Mouse (Mus musculus) midbrain, embryonic 15.5 days (tissue): Measurements from ENCODE around the gene Olfr1053. TPM values are rescaled to one million over a fixed set of nuclear protein-coding genes. Genes with fewer than 3 reads are reported as not detected.
"Not testable (repeated sequence)": the region's sequence is repeated elsewhere in the genome, so short reads cannot be mapped to it uniquely, and the experiment has no call there.

Experiments used
- ATAC-seq: fragments of 200-750 bp; cut with Nextera tagmentation; replicated peaks from 2 replicates; pipeline ENCODE4 v1.8.0; 2017; ENCODE audit warnings: moderate TSS enrichment
- H3K27ac ChIP-seq: fragments of 300-500 bp; sonication (generic); 2 replicates; pipeline ENCODE4 v1.5.1; 2015; ENCODE audit warnings: mild to moderate bottlenecking, inconsistent platforms
- H3K27me3 ChIP-seq: fragments of 300-500 bp; sonication (generic); replicated peaks from 2 replicates; pipeline ENCODE4 v1.6.1; 2015; ENCODE audit warnings: inconsistent platforms
- H3K36me3 ChIP-seq: fragments of 300-500 bp; sonication (generic); replicated peaks from 2 replicates; pipeline ENCODE4 v1.6.1; 2015; ENCODE audit warnings: inconsistent platforms
- H3K4me1 ChIP-seq: fragments of 300-500 bp; sonication (generic); 2 replicates; pipeline ENCODE4 v1.6.1; 2015; ENCODE audit warnings: inconsistent platforms
- H3K4me2 ChIP-seq: fragments of 300-500 bp; sonication (generic); 2 replicates; pipeline ENCODE4 v1.6.1; 2015; ENCODE audit warnings: inconsistent platforms, mild to moderate bottlenecking, moderate library complexity
- H3K4me3 ChIP-seq: fragments of 300-500 bp; sonication (generic); 2 replicates; pipeline ENCODE4 v1.5.1; 2015; ENCODE audit warnings: mild to moderate bottlenecking, inconsistent platforms
- H3K9ac ChIP-seq: fragments of 300-500 bp; sonication (generic); 2 replicates; pipeline ENCODE4 v1.6.1; 2015; ENCODE audit warnings: mild to moderate bottlenecking, inconsistent platforms
- H3K9me3 ChIP-seq: fragments of 300-500 bp; sonication (generic); 2 replicates; pipeline ENCODE4 v1.6.1; 2016; ENCODE audit warnings: inconsistent platforms
- WGBS: fragments of 180-500 bp; shearing (Covaris S2); methylation state at CpG from one replicate; pipeline ENCODE4 v1.1.7; 2015; ENCODE audit warnings: mixed read lengths; 5-methylcytosine and 5-hydroxymethylcytosine counted together
- polyA plus RNA-seq: library from polyadenylated mRNA; unstranded; fragments of >200 nt; fragmentation: Nextera tagmentation; extraction: Ambion mirVana; gene quantifications from 2 replicates; pipeline ENCODE4 v1.2.1, GENCODE M21; 2015

Gene Olfr1053
- polyA plus RNA-seq: not detected in 2 replicates

DNA sequence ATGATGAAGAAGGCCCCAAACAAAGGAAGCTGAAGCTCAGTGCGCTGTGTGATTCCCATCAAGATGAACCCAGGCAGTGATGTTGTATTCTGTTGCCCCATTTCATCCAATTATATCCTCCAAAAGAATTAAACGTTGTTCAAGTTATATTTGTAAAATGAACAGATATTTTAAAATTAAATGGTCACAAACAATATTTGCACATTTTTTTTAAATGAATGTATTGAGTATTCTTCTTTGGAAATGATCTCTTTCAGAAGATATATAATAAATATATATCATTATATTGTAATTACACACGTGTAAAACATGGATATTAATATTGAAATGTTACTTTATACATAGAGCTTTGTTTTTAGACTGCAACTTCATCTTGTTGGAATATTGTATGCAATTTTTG is at the start of gene Olfr1053:
Gene Olfr1053 (minus strand): TSS at position 101 of the 400 bp plus-strand sequence.
- Histone ChIP-seq H3K4me1 (no peaks in the 10 kb centered on the region), H3K36me3 (no peaks in the 10 kb centered on the region), H3K27ac (no peak within 1 kb of the TSS), H3K27me3 (no peaks in the 10 kb centered on the region), H3K4me2 (no peak within 1 kb of the TSS), H3K4me3 (no peak within 1 kb of the TSS), H3K9me3 (no peaks in the 10 kb centered on the region), H3K9ac (no peak within 1 kb of the TSS)
- ATAC-seq: no peak
- 64% methylated on average over 3 of the region's 3 CpGs for WGBS

DNA sequence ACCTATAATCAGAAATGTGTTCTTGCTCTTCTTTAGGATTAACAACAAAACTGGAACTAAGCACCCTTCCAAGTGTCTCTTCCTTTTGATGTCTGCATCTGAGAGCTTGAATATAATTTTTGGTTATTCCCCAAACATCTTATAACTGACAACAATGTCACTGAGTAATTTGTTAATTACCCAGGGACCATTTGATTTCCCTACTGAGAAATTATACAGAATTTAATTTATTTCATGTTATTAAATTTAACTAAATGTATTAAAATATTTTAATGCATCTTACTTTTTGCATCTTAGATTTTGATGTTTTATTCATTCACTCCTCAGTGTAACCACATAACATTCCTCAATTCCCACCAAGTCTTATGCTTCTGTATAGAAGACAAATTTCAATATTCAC is 47.3 kb upstream of the Olfr1053 start, which contains the start of gene Olfr1056:
Gene Olfr1056 (minus strand): TSS at position 101 of the 400 bp plus-strand sequence.
- Histone ChIP-seq H3K9ac (no peak within 1 kb of the TSS), H3K4me1 (no peaks in the 10 kb centered on the region), H3K9me3 (no peaks in the 10 kb centered on the region), H3K4me2 (no peak within 1 kb of the TSS), H3K27me3 (no peaks in the 10 kb centered on the region), H3K36me3 (no peaks in the 10 kb centered on the region), H3K27ac (no peak within 1 kb of the TSS), H3K4me3 (no peak within 1 kb of the TSS)
- no peak for ATAC-seq

DNA sequence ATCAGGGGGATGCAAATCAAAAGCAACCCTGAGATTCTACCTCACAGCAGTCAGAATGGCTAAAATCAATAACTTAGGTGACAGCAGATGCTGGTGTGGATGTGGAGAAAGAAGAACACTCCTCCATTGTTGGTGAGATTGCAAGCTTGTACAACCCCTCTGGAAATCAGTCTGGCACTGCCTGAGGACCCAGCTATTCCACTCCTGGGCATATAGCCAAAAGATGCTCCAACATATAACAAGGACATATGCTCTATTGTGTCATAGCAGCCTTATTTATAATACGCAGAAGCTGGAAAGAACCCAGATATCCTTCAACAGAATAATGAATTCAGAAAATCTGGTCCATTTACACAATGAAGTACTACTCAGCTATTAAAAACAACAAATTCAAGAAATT is 36.7 kb upstream of the Olfr1053 start:
- 96% methylated on average over 1 of the region's 1 CpGs for WGBS
- H3K36me3 ChIP-seq, H3K27ac ChIP-seq, H3K4me2 ChIP-seq, ATAC-seq, H3K9ac ChIP-seq, H3K4me1 ChIP-seq, H3K9me3 ChIP-seq, H3K4me3 ChIP-seq, H3K27me3 ChIP-seq: not testable (repeated sequence)

DNA sequence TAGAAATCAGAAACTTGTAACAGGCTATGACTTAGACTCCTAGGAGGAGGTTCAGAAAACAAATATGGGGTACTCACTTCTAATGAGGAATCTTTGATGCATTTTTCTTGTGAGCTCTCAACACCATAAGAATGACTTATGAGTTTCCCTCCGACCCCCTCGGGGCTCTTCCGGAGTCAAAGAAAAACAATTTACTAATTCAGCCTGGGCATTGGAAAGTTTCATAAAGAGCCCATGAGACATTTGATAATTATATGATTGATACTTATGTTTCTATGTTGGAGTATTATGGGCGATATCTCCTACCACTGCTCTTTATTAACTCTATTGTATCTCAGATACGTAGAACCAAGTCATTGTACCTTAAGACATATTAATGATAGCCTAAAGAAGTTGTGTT is 35.1 kb upstream of the Olfr1053 start, which contains the start of gene Olfr1055:
Gene Olfr1055 (minus strand): TSS at position 101 of the 400 bp plus-strand sequence.
- H3K9ac ChIP-seq: no peak within 1 kb of the TSS
- no peaks in the 10 kb centered on the region for H3K27me3 ChIP-seq
- H3K4me3 ChIP-seq: no peak within 1 kb of the TSS
- H3K27ac ChIP-seq: no peak within 1 kb of the TSS
- 96% methylated on average over 5 of the region's 5 CpGs for WGBS
- no peaks in the 10 kb centered on the region for H3K36me3 ChIP-seq
- no peaks in the 10 kb centered on the region for H3K4me1 ChIP-seq
- ATAC-seq: no peak
- H3K9me3 ChIP-seq: no peaks in the 10 kb centered on the region
- no peak within 1 kb of the TSS for H3K4me2 ChIP-seq

DNA sequence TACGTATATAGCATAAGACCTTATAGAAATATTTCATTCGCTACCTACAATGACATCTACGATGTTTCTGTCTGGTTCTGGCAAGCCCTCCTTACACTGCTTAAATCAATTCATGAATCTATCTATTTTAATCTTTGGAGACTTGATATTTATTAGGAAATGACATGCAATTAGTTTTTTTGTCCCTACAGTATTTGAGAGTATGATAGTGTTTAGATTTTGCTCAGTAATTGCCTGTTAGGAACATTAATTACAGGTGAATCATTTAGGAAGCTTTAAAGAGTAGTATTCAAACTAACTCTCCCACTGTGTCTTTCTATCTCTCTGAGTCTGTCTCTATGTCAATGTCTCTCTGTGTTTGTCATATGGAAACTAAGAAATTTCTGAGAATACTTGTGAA is 20.2 kb upstream of the Olfr1053 start, which contains the start of gene Olfr1054:
Gene Olfr1054 (minus strand): TSS at position 101 of the 400 bp plus-strand sequence.
- Histone ChIP-seq H3K27me3 (no peaks in the 10 kb centered on the region), H3K9ac (no peak within 1 kb of the TSS), H3K27ac (no peak within 1 kb of the TSS), H3K4me1 (no peaks in the 10 kb centered on the region), H3K4me2 (no peak within 1 kb of the TSS), H3K9me3 (no peaks in the 10 kb centered on the region), H3K36me3 (no peaks in the 10 kb centered on the region), H3K4me3 (no peak within 1 kb of the TSS)
- no peak for ATAC-seq
- 87% methylated on average over 3 of the region's 3 CpGs for WGBS

DNA sequence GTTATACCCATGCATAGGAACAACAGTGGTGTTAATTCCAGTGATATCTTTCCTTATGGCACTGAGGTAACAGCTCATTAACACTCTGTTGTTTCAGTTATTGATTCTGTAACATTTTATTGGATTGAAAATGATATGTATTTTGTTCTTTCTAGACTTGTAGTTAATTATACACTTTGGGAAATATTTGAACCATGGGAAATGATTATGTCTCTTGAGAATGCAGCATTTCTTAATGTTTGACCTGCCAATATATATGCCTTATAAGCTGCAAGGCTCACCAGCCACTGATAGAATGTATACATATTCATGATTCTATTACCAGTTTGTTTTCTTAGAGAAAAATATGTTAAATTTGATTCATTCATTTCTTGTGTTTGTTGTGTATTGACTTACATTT is 22.9 kb downstream of the Olfr1053 start, which contains the start of gene Olfr1052:
Gene Olfr1052 (plus strand): TSS at position 301 of the 400 bp plus-strand sequence.
- no peaks in the 10 kb centered on the region for H3K27me3 ChIP-seq
- H3K9me3 ChIP-seq: no peaks in the 10 kb centered on the region
- H3K27ac ChIP-seq: no peak within 1 kb of the TSS
- no peaks in the 10 kb centered on the region for H3K4me1 ChIP-seq
- no peak within 1 kb of the TSS for H3K9ac ChIP-seq
- H3K36me3 ChIP-seq: no peaks in the 10 kb centered on the region
- ATAC-seq: no peak
- H3K4me2 ChIP-seq: no peak within 1 kb of the TSS
- H3K4me3 ChIP-seq: no peak within 1 kb of the TSS

DNA sequence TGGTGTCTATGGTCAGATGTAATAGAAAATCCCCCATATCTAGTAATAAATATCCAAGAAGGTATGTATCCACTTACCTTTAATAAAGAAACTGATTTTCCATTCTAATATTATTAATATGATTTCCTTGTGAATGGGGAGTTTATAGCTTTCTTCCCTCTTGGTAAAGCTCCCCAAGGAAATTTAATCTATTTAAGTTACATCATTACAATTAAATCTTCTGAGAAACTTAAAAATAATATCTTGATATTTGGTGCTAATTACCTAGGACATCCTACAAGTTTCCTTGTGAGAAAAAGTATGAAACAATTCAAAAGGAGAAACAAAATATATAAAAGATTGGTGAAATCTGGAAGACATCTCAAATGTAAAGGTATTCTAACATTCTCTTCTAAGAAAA is 36.1 kb downstream of the Olfr1053 start, which contains the start of gene Olfr1051:
Gene Olfr1051 (minus strand): TSS at position 101 of the 400 bp plus-strand sequence.
- not testable (repeated sequence) for H3K4me1 ChIP-seq, H3K27ac ChIP-seq, H3K36me3 ChIP-seq, H3K4me2 ChIP-seq, H3K9ac ChIP-seq, H3K9me3 ChIP-seq, H3K27me3 ChIP-seq, H3K4me3 ChIP-seq, ATAC-seq

Other genes starting within 250 kb of the Olfr1053 start
- not detected in 2 replicates for gene Olfr1036, start 241.3 kb downstream of the Olfr1053 start, polyA plus RNA-seq
- not detected in 2 replicates for gene Olfr1037, start 227.9 kb downstream of the Olfr1053 start, polyA plus RNA-seq
- not detected in 2 replicates for gene Olfr1039, start 179.4 kb downstream of the Olfr1053 start, polyA plus RNA-seq
- not detected in 2 replicates for gene Olfr1040, start 168.6 kb downstream of the Olfr1053 start, polyA plus RNA-seq
- gene Olfr1042, start 153.4 kb downstream of the Olfr1053 start, polyA plus RNA-seq: not detected in 2 replicates
- not detected in 2 replicates for gene Olfr1043, start 147.8 kb downstream of the Olfr1053 start, polyA plus RNA-seq
- gene Olfr1044, start 137.5 kb downstream of the Olfr1053 start, polyA plus RNA-seq: not detected in 2 replicates
- not detected in 2 replicates for gene Olfr52, start 129.6 kb downstream of the Olfr1053 start, polyA plus RNA-seq
- gene Olfr1045, start 112.3 kb downstream of the Olfr1053 start, polyA plus RNA-seq: not detected in 2 replicates
- gene Olfr1046, start 96.0 kb downstream of the Olfr1053 start, polyA plus RNA-seq: not detected in 2 replicates
- gene Olfr1047, start 83.9 kb downstream of the Olfr1053 start, polyA plus RNA-seq: not detected in 2 replicates
- not detected in 2 replicates for gene Olfr1048, start 75.0 kb downstream of the Olfr1053 start, polyA plus RNA-seq
- gene Olfr1049, start 57.0 kb downstream of the Olfr1053 start, polyA plus RNA-seq: not detected in 2 replicates
- gene Olfr1051, start 36.2 kb downstream of the Olfr1053 start, polyA plus RNA-seq: not detected in 2 replicates
- gene Olfr1052, start 22.8 kb downstream of the Olfr1053 start, polyA plus RNA-seq: not detected in 2 replicates
- gene Olfr1054, start 20.1 kb upstream of the Olfr1053 start, polyA plus RNA-seq: not detected in 2 replicates
- gene Olfr1055, start 35.0 kb upstream of the Olfr1053 start, polyA plus RNA-seq: not detected in 2 replicates
- not detected in 2 replicates for gene Olfr1056, start 47.2 kb upstream of the Olfr1053 start, polyA plus RNA-seq
- gene Olfr1057, start 63.1 kb upstream of the Olfr1053 start, polyA plus RNA-seq: not detected in 2 replicates
- not detected in 2 replicates for gene Olfr1058, start 73.3 kb upstream of the Olfr1053 start, polyA plus RNA-seq
- not detected in 2 replicates for gene Olfr1061, start 98.8 kb upstream of the Olfr1053 start, polyA plus RNA-seq
- not detected in 2 replicates for gene Olfr1062, start 111.5 kb upstream of the Olfr1053 start, polyA plus RNA-seq
- not detected in 2 replicates for gene Olfr1065, start 135.3 kb upstream of the Olfr1053 start, polyA plus RNA-seq
- gene Olfr1066, start 141.0 kb upstream of the Olfr1053 start, polyA plus RNA-seq: not detected in 2 replicates
- not detected in 2 replicates for gene Olfr228, start 172.1 kb upstream of the Olfr1053 start, polyA plus RNA-seq
- not detected in 2 replicates for gene Olfr1076, start 193.2 kb upstream of the Olfr1053 start, polyA plus RNA-seq
- gene Olfr1079, start 227.2 kb upstream of the Olfr1053 start, polyA plus RNA-seq: not detected in 2 replicates
- gene Olfr1080, start 243.0 kb upstream of the Olfr1053 start, polyA plus RNA-seq: not detected in 2 replicates